Mouse (Mus musculus) lung, embryonic 15.5 days (tissue): Measurements from ENCODE around the gene Reck. TPM values are rescaled to one million over a fixed set of nuclear protein-coding genes. Genes with fewer than 3 reads are reported as not detected.

Experiments
- ATAC-seq: fragments of 200-750 bp; cut with Nextera tagmentation; 2 replicates; pipeline ENCODE4 v1.8.0; 2017; ENCODE audit warnings: moderate number of reproducible peaks, borderline replicate concordance; ENCODE audit not compliant: low FRiP score, low TSS enrichment; ENCODE audit errors: extremely low read depth
- H3K27ac ChIP-seq: fragments of 300-500 bp; sonication (generic); 2 replicates; pipeline ENCODE4 v1.5.1; 2015; ENCODE audit warnings: moderate library complexity, mild to moderate bottlenecking, inconsistent platforms
- H3K27me3 ChIP-seq: fragments of 300-500 bp; sonication (generic); 2 replicates; pipeline ENCODE4 v1.6.1; 2015; ENCODE audit warnings: inconsistent platforms
- H3K36me3 ChIP-seq: fragments of 300-500 bp; sonication (generic); 2 replicates; pipeline ENCODE4 v1.6.1; 2015; ENCODE audit warnings: inconsistent platforms
- H3K4me1 ChIP-seq: fragments of 300-500 bp; sonication (generic); 2 replicates; pipeline ENCODE4 v1.6.1; 2015; ENCODE audit warnings: inconsistent platforms
- H3K4me2 ChIP-seq: fragments of 300-500 bp; sonication (generic); 2 replicates; pipeline ENCODE4 v1.6.1; 2015; ENCODE audit warnings: inconsistent platforms, mild to moderate bottlenecking, moderate library complexity
- H3K4me3 ChIP-seq: fragments of 300-500 bp; sonication (generic); 2 replicates; pipeline ENCODE4 v1.5.1; 2015; ENCODE audit warnings: mild to moderate bottlenecking, inconsistent platforms
- H3K9ac ChIP-seq: fragments of 300-500 bp; sonication (generic); 2 replicates; pipeline ENCODE4 v1.6.1; 2015; ENCODE audit warnings: inconsistent platforms
- H3K9me3 ChIP-seq: fragments of 300-500 bp; sonication (generic); 2 replicates; pipeline ENCODE4 v1.6.1; 2016; ENCODE audit warnings: inconsistent platforms
- WGBS: fragments of 180-500 bp; shearing (Covaris S2); methylation state at CpG from one replicate; pipeline ENCODE4 v1.1.7; 2015; 5-methylcytosine and 5-hydroxymethylcytosine counted together
- polyA plus RNA-seq: library from polyadenylated mRNA; unstranded; fragments of >200 nt; fragmentation: Nextera tagmentation; extraction: Ambion mirVana; gene quantifications from 2 replicates; pipeline ENCODE4 v1.2.1, GENCODE M21; 2015

The Reck gene
- polyA plus RNA-seq, 1 experiment from 2014 or later, result 23.2 TPM

- 78% methylated on average over 10 of the region's 10 CpGs for WGBS
- no peaks in the 10 kb centered on the region for H3K36me3 ChIP-seq
- H3K9ac ChIP-seq, result no peak overlapping the region
- H3K27me3 ChIP-seq, result no peaks in the 10 kb centered on the region
- H3K4me2 ChIP-seq, result no peak overlapping the region
- no peak overlapping the region for H3K4me3 ChIP-seq
- H3K4me1 ChIP-seq, result peaks cover 5% of the 10 kb centered on the region
- no peak overlapping the region for H3K27ac ChIP-seq
- no peak for ATAC-seq
- no peaks in the 10 kb centered on the region for H3K9me3 ChIP-seq
Measured at GRCm38 (mm10) chr4:43869821-43870220, 5.5 kb upstream of the Reck start.

DNA sequence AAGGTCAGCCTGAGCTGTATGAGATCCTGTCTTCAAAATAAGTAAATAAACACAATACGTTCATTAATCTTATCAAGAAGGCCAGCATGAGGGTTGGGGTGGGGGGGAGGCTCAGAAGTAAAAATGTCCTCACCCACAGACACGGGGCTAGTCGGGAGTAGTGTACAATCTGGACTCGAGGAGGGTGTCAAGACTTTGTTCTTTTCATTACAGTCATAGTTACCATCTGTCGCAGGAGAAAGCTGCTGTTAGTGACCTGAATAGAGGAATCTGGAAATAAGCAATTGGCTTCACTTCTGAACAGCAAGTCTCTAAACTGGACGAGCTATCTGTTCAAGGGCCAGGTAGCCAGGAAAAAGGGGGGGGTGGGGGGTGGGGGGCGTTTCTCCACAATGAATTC is 829 bp upstream of the Reck start:
- Histone ChIP-seq H3K4me2 (peak overlapping the region; percentile 91), H3K27ac (peak overlapping the region; percentile 14; the same call in 1 of the 2 replicates), H3K27me3 (no peaks in the 10 kb centered on the region), H3K4me1 (peaks cover 27% of the 10 kb centered on the region), H3K4me3 (peak overlapping the region; percentile 92), H3K36me3 (no peaks in the 10 kb centered on the region), H3K9ac (peak overlapping the region; percentile 75; the same call in 1 of the 2 replicates), H3K9me3 (no peaks in the 10 kb centered on the region)
- ATAC-seq, result no peak
- 29% methylated on average over 7 of the region's 7 CpGs for WGBS

GRCm38 (mm10) chr4:43875919-43876411 is 635 bp downstream of the Reck start:
- peaks cover 27% of the 10 kb centered on the region for H3K4me1 ChIP-seq
- no peaks in the 10 kb centered on the region for H3K9me3 ChIP-seq
- peak overlapping the region; percentile 75 for H3K9ac ChIP-seq
- peak overlapping the region; percentile 48; the same call in 1 of the 2 replicates for H3K27ac ChIP-seq
- H3K4me3 ChIP-seq, result peak overlapping the region; percentile 92
- no peaks in the 10 kb centered on the region for H3K27me3 ChIP-seq
- H3K4me2 ChIP-seq, result peak overlapping the region; percentile 91
- peak; percentile 32; the same call in 1 of the 2 replicates for ATAC-seq
- no peaks in the 10 kb centered on the region for H3K36me3 ChIP-seq
- WGBS, result under 1% methylated on average over 20 of the region's 20 CpGs

- no peak overlapping the region for H3K27ac ChIP-seq
- no peak for ATAC-seq
- H3K9me3 ChIP-seq, result no peaks in the 10 kb centered on the region
- 88% methylated on average over 1 of the region's 1 CpGs for WGBS
- peaks cover 27% of the 10 kb centered on the region for H3K4me1 ChIP-seq
- H3K36me3 ChIP-seq, result no peaks in the 10 kb centered on the region
- H3K4me3 ChIP-seq, result no peak overlapping the region
- H3K9ac ChIP-seq, result no peak overlapping the region
- no peaks in the 10 kb centered on the region for H3K27me3 ChIP-seq
- H3K4me2 ChIP-seq, result no peak overlapping the region
Measured at GRCm38 (mm10) chr4:43877230-43877629, 1.9 kb downstream of the Reck start.

- Histone ChIP-seq H3K27me3 (no peaks in the 10 kb centered on the region), H3K4me2 (no peak overlapping the region), H3K27ac (peak overlapping the region; percentile 67), H3K9ac (no peak overlapping the region), H3K9me3 (no peaks in the 10 kb centered on the region), H3K36me3 (no peaks in the 10 kb centered on the region), H3K4me1 (peaks cover 27% of the 10 kb centered on the region), H3K4me3 (no peak overlapping the region)
- ATAC-seq, result no peak
- WGBS, result 26% methylated on average over 5 of the region's 5 CpGs
Measured at GRCm38 (mm10) chr4:43878121-43878776, 2.9 kb downstream of the Reck start.

GRCm38 (mm10) chr4:43879566-43879965 is 4.2 kb downstream of the Reck start:
- 81% methylated on average over 6 of the region's 6 CpGs for WGBS
- ATAC-seq, result no peak

DNA sequence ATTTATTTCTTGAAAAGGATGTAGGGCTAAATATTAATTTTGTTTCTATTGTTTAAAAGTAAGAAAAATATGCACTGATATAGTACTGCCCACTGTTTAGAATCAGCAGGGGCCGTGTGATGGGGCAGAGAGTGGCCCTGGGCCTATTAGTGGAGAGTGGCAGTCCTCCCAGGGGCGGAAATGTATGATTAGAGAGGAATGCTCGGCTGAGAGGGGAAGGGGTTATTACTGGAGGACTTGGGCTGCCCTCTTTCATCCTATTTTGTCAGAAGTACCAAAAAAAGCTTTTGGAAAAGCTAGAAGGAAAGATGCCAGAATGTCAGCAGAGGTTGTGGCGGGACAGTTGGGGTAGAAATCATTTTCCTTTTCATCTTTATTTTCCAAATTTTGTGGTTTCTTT is 8.9 kb downstream of the Reck start:
- no peak overlapping the region for H3K4me3 ChIP-seq
- 24% methylated on average over 4 of the region's 4 CpGs for WGBS
- no peaks in the 10 kb centered on the region for H3K36me3 ChIP-seq
- peak; percentile 77; the same call in 1 of the 2 replicates for ATAC-seq
- no peak overlapping the region for H3K9ac ChIP-seq
- H3K4me1 ChIP-seq, result peaks cover 29% of the 10 kb centered on the region
- 0 out of 2 replicates have a peak overlapping the region, but pooled peaks have one; percentile 1 for H3K4me2 ChIP-seq
- no peaks in the 10 kb centered on the region for H3K9me3 ChIP-seq
- H3K27me3 ChIP-seq, result no peaks in the 10 kb centered on the region
- H3K27ac ChIP-seq, result peak overlapping the region; percentile 72

More at GRCm38 (mm10) chr4:43879566-43879965, 4.2 kb downstream of the Reck start:
- Histone ChIP-seq H3K36me3 (no peaks in the 10 kb centered on the region), H3K27me3 (no peaks in the 10 kb centered on the region), H3K4me2 (no peak overlapping the region), H3K4me3 (no peak overlapping the region), H3K9ac (no peak overlapping the region), H3K9me3 (no peaks in the 10 kb centered on the region), H3K27ac (no peak overlapping the region), H3K4me1 (peaks cover 37% of the 10 kb centered on the region)

DNA sequence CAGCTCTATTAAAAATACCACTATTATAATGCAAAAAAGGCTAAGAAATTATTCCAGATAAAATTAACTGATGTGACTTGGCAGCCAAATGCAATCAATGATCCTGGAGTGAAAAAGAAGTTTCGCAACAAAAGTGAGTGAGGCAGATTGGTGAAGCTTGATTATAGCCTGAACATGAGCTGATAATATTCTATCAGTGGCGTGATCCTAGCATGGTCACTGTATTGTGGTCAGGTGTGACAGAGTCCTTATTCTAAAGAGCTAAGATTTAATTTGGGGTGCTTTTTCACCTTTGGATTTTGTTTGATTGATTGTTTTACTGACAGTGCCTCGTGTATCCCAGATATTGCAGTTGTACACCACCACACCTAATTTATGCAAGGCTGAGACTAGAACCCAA is 15.9 kb downstream of the Reck start:
- Histone ChIP-seq H3K4me3 (no peak overlapping the region), H3K9ac (no peak overlapping the region), H3K27ac (no peak overlapping the region), H3K9me3 (no peaks in the 10 kb centered on the region), H3K4me1 (0 out of 2 replicates have a peak, but pooled peaks cover 2% of the 10 kb centered on the region), H3K36me3 (no peaks in the 10 kb centered on the region), H3K4me2 (no peak overlapping the region), H3K27me3 (no peaks in the 10 kb centered on the region)
- 68% methylated on average over 3 of the region's 3 CpGs for WGBS
- no peak for ATAC-seq

- Histone ChIP-seq H3K9ac (no peak overlapping the region), H3K36me3 (peaks cover 9% of the 10 kb centered on the region), H3K4me1 (0 out of 2 replicates have a peak, but pooled peaks cover 5% of the 10 kb centered on the region), H3K4me3 (no peak overlapping the region), H3K9me3 (no peaks in the 10 kb centered on the region), H3K27me3 (no peaks in the 10 kb centered on the region), H3K4me2 (no peak overlapping the region), H3K27ac (no peak overlapping the region)
- ATAC-seq, result no peak
Measured at GRCm38 (mm10) chr4:43897209-43897608, 21.9 kb downstream of the Reck start.

GRCm38 (mm10) chr4:43899197-43899596 is 23.9 kb downstream of the Reck start:
- peak overlapping the region; percentile 41; the same call in 1 of the 2 replicates for H3K27ac ChIP-seq

DNA sequence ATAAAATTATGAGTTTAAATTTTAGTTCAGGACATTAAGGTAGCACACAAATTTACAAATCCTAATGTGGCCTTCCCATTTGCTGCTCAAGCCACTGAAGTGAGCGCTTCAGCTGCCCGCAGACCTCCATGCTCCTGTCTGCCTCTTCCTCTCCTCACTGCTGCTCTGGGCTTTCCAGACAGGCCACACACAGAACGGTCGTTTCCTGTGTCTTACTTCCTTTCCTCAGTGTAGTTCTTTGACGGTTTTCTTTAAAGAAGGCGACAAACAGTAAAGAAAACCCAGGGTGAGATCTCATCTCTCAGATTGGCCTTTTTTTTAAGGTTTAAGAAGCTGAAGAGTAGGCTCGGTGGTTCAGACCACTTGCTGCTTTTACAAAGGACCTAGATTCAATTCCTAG is 28.4 kb downstream of the Reck start:
- WGBS, result 62% methylated on average over 7 of the region's 7 CpGs
- peaks cover 4% of the 10 kb centered on the region; the same call in 1 of the 2 replicates for H3K36me3 ChIP-seq
- H3K27me3 ChIP-seq, result no peaks in the 10 kb centered on the region
- ATAC-seq, result no peak
- H3K27ac ChIP-seq, result no peak overlapping the region
- no peak overlapping the region for H3K4me2 ChIP-seq
- H3K9me3 ChIP-seq, result no peaks in the 10 kb centered on the region
- H3K9ac ChIP-seq, result no peak overlapping the region
- no peak overlapping the region for H3K4me3 ChIP-seq
- 0 out of 2 replicates have a peak, but pooled peaks cover 5% of the 10 kb centered on the region for H3K4me1 ChIP-seq

More at GRCm38 (mm10) chr4:43899197-43899596, 23.9 kb downstream of the Reck start:
- whole genome bisulfite sequencing, result 29% methylated on average over 8 of the region's 8 CpGs
- no peak for ATAC-seq
- Histone ChIP-seq H3K9ac (no peak overlapping the region), H3K27me3 (no peaks in the 10 kb centered on the region), H3K4me3 (no peak overlapping the region), H3K4me1 (0 out of 2 replicates have a peak, but pooled peaks cover 5% of the 10 kb centered on the region), H3K36me3 (peaks cover 9% of the 10 kb centered on the region), H3K9me3 (no peaks in the 10 kb centered on the region), H3K4me2 (no peak overlapping the region)

GRCm38 (mm10) chr4:43906443-43906842 is 31.1 kb downstream of the Reck start:
- 23% methylated on average over 6 of the region's 6 CpGs for WGBS
- no peak overlapping the region for H3K4me2 ChIP-seq
- no peak overlapping the region for H3K4me3 ChIP-seq
- H3K36me3 ChIP-seq, result peaks cover 8% of the 10 kb centered on the region; the same call in 1 of the 2 replicates
- ATAC-seq, result no peak
- no peaks in the 10 kb centered on the region for H3K9me3 ChIP-seq
- no peak overlapping the region for H3K9ac ChIP-seq
- H3K27me3 ChIP-seq, result no peaks in the 10 kb centered on the region
- no peaks in the 10 kb centered on the region for H3K4me1 ChIP-seq
- no peak overlapping the region for H3K27ac ChIP-seq
